In genomic region chr11:4264066-4264465, GRCm38 (mm10) we compare ENCODE assay signal across 11 mouse cellular contexts. TPM values are rescaled to one million over a fixed set of nuclear protein-coding genes. Genes with fewer than 3 reads are reported as not detected.
A peak's percentile ranks its signal among the peaks of the same experiment; 100 is the strongest.
DNase-seq lines count a peak whose midpoint lies in the region; ATAC-seq and TF ChIP-seq lines count a peak whose summit lies in the region.
"Had no signal": no experiment of that assay in that cellular context is flagged by ENCODE, and none has a peak within 500 bp of the region (broad histone marks: within the 10 kb centered on the region; RNA-seq: fewer than 3 reads in every experiment).

No protein-coding gene starts in this region.

- no peak overlapping the region for H3K27ac ChIP-seq in lung, embryonic 14.5 days (ENCODE audit: low read depth)
- peak overlapping the region; percentile 61 for H3K27ac ChIP-seq in intestine, embryonic 16.5 days (ENCODE audit: low read length)
- H3K27ac ChIP-seq: forebrain, embryonic 13.5 days; layer of hippocampus, adult 2 months; limb, embryonic 15.5 days; midbrain, embryonic 12.5 days had no signal

- WGBS in lung, embryonic 14.5 days, result 50% methylated on average over 7 of the region's 7 CpGs
- WGBS in lung, adult 2 months, result 48% methylated on average over 7 of the region's 7 CpGs
- WGBS in intestine, embryonic 16.5 days, result 43% methylated on average over 7 of the region's 7 CpGs

- H3K9me3 ChIP-seq in lung, embryonic 14.5 days (ENCODE audit: low read depth, low read length), result no peaks in the 10 kb centered on the region
- H3K9me3 ChIP-seq in intestine, embryonic 16.5 days (ENCODE audit: control insufficient read depth, low read length), result no peaks in the 10 kb centered on the region
- H3K9me3 ChIP-seq: forebrain, embryonic 13.5 days; limb, embryonic 15.5 days; midbrain, embryonic 12.5 days had no signal

- DNase-seq in lung, embryonic 14.5 days, result peak; percentile 53
- DNase-seq in lung, adult 2 months, result no peak
- DNase-seq in gastrocnemius, adult 18-20 months (ENCODE audit: low spot score), result peak; percentile 69
- peak; percentile 76 for DNase-seq in testis, postnatal 10 days (ENCODE audit: low spot score)
- DNase-seq in cerebellum, adult 8-10 months, result no peak

- no peak overlapping the region for H3K4me2 ChIP-seq in lung, embryonic 14.5 days
- no peak overlapping the region for H3K4me2 ChIP-seq in intestine, embryonic 16.5 days (ENCODE audit: low read depth, low read length)
- H3K4me2 ChIP-seq: forebrain, embryonic 13.5 days; limb, embryonic 15.5 days; midbrain, embryonic 12.5 days had no signal

- no peaks in the 10 kb centered on the region for H3K36me3 ChIP-seq in lung, embryonic 14.5 days (ENCODE audit: insufficient read depth)
- no peaks in the 10 kb centered on the region for H3K36me3 ChIP-seq in intestine, embryonic 16.5 days (ENCODE audit: control insufficient read depth, insufficient read depth, low read length)
- H3K36me3 ChIP-seq: limb, embryonic 15.5 days; midbrain, embryonic 12.5 days had no signal

- no peak for TF ChIP-seq CTCF in lung, embryonic 14.5 days (IDR thresholded peaks at IDR 0.05; ENCODE audit: low read depth)
- TF ChIP-seq CTCF in lung, adult 2 months (IDR thresholded peaks at IDR 0.05; ENCODE audit: insufficient read depth, low read length), result no peak

- ATAC-seq in lung, embryonic 14.5 days (ENCODE audit: insufficient read depth), result no peak
- no peak for ATAC-seq in intestine, embryonic 16.5 days
- no peak for ATAC-seq in megakaryocyte, adult 5-6 weeks (ENCODE audit: poor library complexity, severe bottlenecking)
- ATAC-seq: forebrain, embryonic 13.5 days had no signal

- no peak overlapping the region for H3K4me3 ChIP-seq in lung, embryonic 14.5 days (ENCODE audit: low read depth, low read length)
- no peak overlapping the region for H3K4me3 ChIP-seq in lung, adult 2 months (replicated peaks; ENCODE audit: extremely low read depth, low read depth, low read length)
- no peak overlapping the region for H3K4me3 ChIP-seq in intestine, embryonic 16.5 days (ENCODE audit: low read length)
- H3K4me3 ChIP-seq: forebrain, embryonic 13.5 days; layer of hippocampus, adult 2 months; limb, embryonic 15.5 days; midbrain, embryonic 12.5 days had no signal

- no peak overlapping the region for H3K9ac ChIP-seq in lung, embryonic 14.5 days
- no peak overlapping the region for H3K9ac ChIP-seq in intestine, embryonic 16.5 days (ENCODE audit: low read depth, low read length)
- H3K9ac ChIP-seq: forebrain, embryonic 13.5 days; limb, embryonic 15.5 days; midbrain, embryonic 12.5 days had no signal

- H3K27me3 ChIP-seq in lung, embryonic 14.5 days (ENCODE audit: insufficient read depth, low read length), result peaks cover 44% of the 10 kb centered on the region
- H3K27me3 ChIP-seq in intestine, embryonic 16.5 days (replicated peaks; ENCODE audit: control insufficient read depth, insufficient read depth, low read length), result peaks cover 9% of the 10 kb centered on the region

- H3K4me1 ChIP-seq in lung, embryonic 14.5 days (ENCODE audit: insufficient read depth), result peaks cover 21% of the 10 kb centered on the region
- peaks cover 12% of the 10 kb centered on the region for H3K4me1 ChIP-seq in lung, adult 2 months (ENCODE audit: control insufficient read depth, insufficient read depth, low read length)
- H3K4me1 ChIP-seq in intestine, embryonic 16.5 days (ENCODE audit: control insufficient read depth, insufficient read depth, low read length), result peaks cover 60% of the 10 kb centered on the region

- TF ChIP-seq POLR2A in lung, adult 2 months (IDR thresholded peaks at IDR 0.05; ENCODE audit: borderline replicate concordance, extremely low read depth, low read depth, low read length), result no peak

RNA-seq across cellular contexts. Expression of gene Lif, which starts 6.7 kb away (rescaled TPM):
- 0.12 and 0.33 TPM in 2 replicates for polyA plus RNA-seq in lung, embryonic 14.5 days (2014; fragmentation: Nextera tagmentation; extraction: Ambion mirVana)
- polyA plus RNA-seq in lung, adult 2 months (2012; rRNA removed), result 3.5 and 4.9 TPM in 2 replicates
- under 1 TPM; 0.11 to 0.21 TPM for total RNA-seq in gastrocnemius, adult 18-20 months (2021)
- 0.95 and 0.98 TPM in 2 replicates for polyA plus RNA-seq in intestine, embryonic 16.5 days (2015; fragmentation: Nextera tagmentation; extraction: Ambion mirVana)
- total RNA-seq in megakaryocyte, adult 5-6 weeks (2015), result 0.18 and 0.31 TPM in 2 replicates
- total RNA-seq in megakaryocyte, adult 5-6 weeks (2017), result 1.1 and 6.7 TPM in 2 replicates
- polyA plus RNA-seq: midbrain, embryonic 12.5 days had no signal

RNA-seq across cellular contexts. Expression of gene Osm, which starts 27.8 kb away (rescaled TPM):
- polyA plus RNA-seq in lung, embryonic 14.5 days (2014; fragmentation: Nextera tagmentation; extraction: Ambion mirVana), result not detected in 2 replicates
- 1.0 and 1.3 TPM in 2 replicates for polyA plus RNA-seq in lung, adult 2 months (2012; rRNA removed)
- total RNA-seq in gastrocnemius, adult 18-20 months (2021), result not detected
- 0.07 and 0.12 TPM in 2 replicates for polyA plus RNA-seq in intestine, embryonic 16.5 days (2015; fragmentation: Nextera tagmentation; extraction: Ambion mirVana)
- total RNA-seq in megakaryocyte, adult 5-6 weeks (2015), result 26.6 and 34.4 TPM in 2 replicates
- 31.9 and 39.2 TPM in 2 replicates for total RNA-seq in megakaryocyte, adult 5-6 weeks (2017)
- polyA plus RNA-seq: forebrain, embryonic 13.5 days; midbrain, embryonic 12.5 days had no signal

RNA-seq across cellular contexts. Expression of gene Castor1, which starts 46.0 kb away (rescaled TPM):
- polyA plus RNA-seq in lung, embryonic 14.5 days (2014; fragmentation: Nextera tagmentation; extraction: Ambion mirVana), result 1.9 and 2.1 TPM in 2 replicates
- polyA plus RNA-seq in lung, adult 2 months (2012; rRNA removed), result 23.3 and 26.2 TPM in 2 replicates
- total RNA-seq in gastrocnemius, adult 18-20 months (2021), result 1 to 10 TPM; 1.8 to 2.9 TPM
- 5.9 and 7.3 TPM in 2 replicates for polyA plus RNA-seq in intestine, embryonic 16.5 days (2015; fragmentation: Nextera tagmentation; extraction: Ambion mirVana)
- total RNA-seq in megakaryocyte, adult 5-6 weeks (2015), result 1.2 and 1.3 TPM in 2 replicates
- total RNA-seq in megakaryocyte, adult 5-6 weeks (2017), result 1.1 and 2.3 TPM in 2 replicates

Comparison
In these comparisons a context has a peak if more than half of its experiments do, and no peak if none do; other contexts are left out.
1. DNase-seq: peak in lung, embryonic 14.5 days (single experiment), gastrocnemius, adult 18-20 months (single experiment) and testis, postnatal 10 days (single experiment); none in lung, adult 2 months (single experiment) and cerebellum, adult 8-10 months (single experiment).